Mouse (Mus musculus): ENCODE data around the gene Cdc42bpb. TPM values are rescaled to one million over a fixed set of nuclear protein-coding genes. Genes with fewer than 3 reads are reported as not detected.

Gene Cdc42bpb
- polyA plus RNA-seq, 1 experiment from 2014 or later, result 43.4 TPM

- H3K4me3 ChIP-seq (ENCODE audit: low read depth, low read length), result peak overlapping the region; percentile 96
- H3K9ac ChIP-seq (replicated peaks; ENCODE audit: low read depth, low read length), result peak overlapping the region; percentile 95; the same call in 1 of the 2 replicates
- WGBS, result 70% methylated on average over 12 of the region's 12 CpGs
- H3K9me3 ChIP-seq (ENCODE audit: control insufficient read depth, low read length), result no peaks in the 10 kb centered on the region
- H3K36me3 ChIP-seq (ENCODE audit: control insufficient read depth, insufficient read depth, low read length), result no peaks in the 10 kb centered on the region
- H3K27ac ChIP-seq (ENCODE audit: low read depth, low read length), result no peak overlapping the region
- no peak for ATAC-seq (ENCODE audit: low read depth)
- no peaks in the 10 kb centered on the region for H3K27me3 ChIP-seq (ENCODE audit: control insufficient read depth, insufficient read depth, low read length)
- peaks cover 25% of the 10 kb centered on the region; the same call in 1 of the 2 replicates for H3K4me1 ChIP-seq (ENCODE audit: control insufficient read depth, insufficient read depth, low read length)
- H3K4me2 ChIP-seq (ENCODE audit: low read depth, low read length), result peak overlapping the region; percentile 87
Measured at GRCm38 (mm10) chr12:111375559-111375958, 2.0 kb downstream of the Cdc42bpb start.

- no peak overlapping the region for H3K4me3 ChIP-seq (ENCODE audit: low read depth, low read length)
- no peak overlapping the region for H3K9ac ChIP-seq (replicated peaks; ENCODE audit: low read depth, low read length)
- no peaks in the 10 kb centered on the region for H3K36me3 ChIP-seq (ENCODE audit: control insufficient read depth, insufficient read depth, low read length)
- no peak for ATAC-seq (ENCODE audit: low read depth)
- H3K27ac ChIP-seq (ENCODE audit: low read depth, low read length), result no peak overlapping the region
- no peaks in the 10 kb centered on the region for H3K9me3 ChIP-seq (ENCODE audit: control insufficient read depth, low read length)
- H3K4me1 ChIP-seq (ENCODE audit: control insufficient read depth, insufficient read depth, low read length), result peaks cover 28% of the 10 kb centered on the region; the same call in 1 of the 2 replicates
- peak overlapping the region; percentile 87; the same call in 1 of the 2 replicates for H3K4me2 ChIP-seq (ENCODE audit: low read depth, low read length)
- H3K27me3 ChIP-seq (ENCODE audit: control insufficient read depth, insufficient read depth, low read length), result no peaks in the 10 kb centered on the region
- WGBS, result 81% methylated on average over 10 of the region's 10 CpGs
Measured at GRCm38 (mm10) chr12:111374727-111375126, 2.8 kb downstream of the Cdc42bpb start.

- Histone ChIP-seq H3K27me3 (ENCODE audit: control insufficient read depth, insufficient read depth, low read length) (no peaks in the 10 kb centered on the region), H3K4me3 (ENCODE audit: low read depth, low read length) (no peak overlapping the region), H3K36me3 (ENCODE audit: control insufficient read depth, insufficient read depth, low read length) (no peaks in the 10 kb centered on the region), H3K9me3 (ENCODE audit: control insufficient read depth, low read length) (no peaks in the 10 kb centered on the region), H3K4me1 (ENCODE audit: control insufficient read depth, insufficient read depth, low read length) (peaks cover 28% of the 10 kb centered on the region; the same call in 1 of the 2 replicates), H3K9ac (replicated peaks; ENCODE audit: low read depth, low read length) (no peak overlapping the region), H3K4me2 (ENCODE audit: low read depth, low read length) (no peak overlapping the region), H3K27ac (ENCODE audit: low read depth, low read length) (no peak overlapping the region)
- WGBS, result 66% methylated on average over 6 of the region's 6 CpGs
- ATAC-seq (ENCODE audit: low read depth), result no peak
Measured at GRCm38 (mm10) chr12:111373411-111373810, 4.1 kb downstream of the Cdc42bpb start.

- Histone ChIP-seq H3K36me3 (ENCODE audit: control insufficient read depth, insufficient read depth, low read length) (no peaks in the 10 kb centered on the region), H3K9ac (replicated peaks; ENCODE audit: low read depth, low read length) (no peak overlapping the region), H3K4me3 (ENCODE audit: low read depth, low read length) (no peak overlapping the region), H3K27ac (ENCODE audit: low read depth, low read length) (no peak overlapping the region), H3K4me2 (ENCODE audit: low read depth, low read length) (no peak overlapping the region), H3K9me3 (ENCODE audit: control insufficient read depth, low read length) (no peaks in the 10 kb centered on the region), H3K4me1 (ENCODE audit: control insufficient read depth, insufficient read depth, low read length) (peaks cover 28% of the 10 kb centered on the region; the same call in 1 of the 2 replicates), H3K27me3 (ENCODE audit: control insufficient read depth, insufficient read depth, low read length) (no peaks in the 10 kb centered on the region)
- ATAC-seq (ENCODE audit: low read depth), result no peak
- 86% methylated on average over 7 of the region's 7 CpGs for WGBS
Measured at GRCm38 (mm10) chr12:111371905-111372304, 5.6 kb downstream of the Cdc42bpb start.

- no peaks in the 10 kb centered on the region for H3K36me3 ChIP-seq (ENCODE audit: control insufficient read depth, insufficient read depth, low read length)
- H3K27me3 ChIP-seq (ENCODE audit: control insufficient read depth, insufficient read depth, low read length), result no peaks in the 10 kb centered on the region
- ATAC-seq (ENCODE audit: low read depth), result no peak
- H3K27ac ChIP-seq (ENCODE audit: low read depth, low read length), result no peak overlapping the region
- H3K9me3 ChIP-seq (ENCODE audit: control insufficient read depth, low read length), result no peaks in the 10 kb centered on the region
- no peak overlapping the region for H3K4me3 ChIP-seq (ENCODE audit: low read depth, low read length)
- WGBS, result 42% methylated on average over 4 of the region's 4 CpGs
- peaks cover 14% of the 10 kb centered on the region; the same call in 1 of the 2 replicates for H3K4me1 ChIP-seq (ENCODE audit: control insufficient read depth, insufficient read depth, low read length)
- no peak overlapping the region for H3K4me2 ChIP-seq (ENCODE audit: low read depth, low read length)
- H3K9ac ChIP-seq (replicated peaks; ENCODE audit: low read depth, low read length), result no peak overlapping the region
Measured at GRCm38 (mm10) chr12:111370249-111370648, 7.3 kb downstream of the Cdc42bpb start.

GRCm38 (mm10) chr12:111367065-111367464 lies 10.5 kb downstream of the Cdc42bpb start:
- WGBS, result 82% methylated on average over 7 of the region's 7 CpGs
- Histone ChIP-seq H3K4me3 (ENCODE audit: low read depth, low read length) (no peak overlapping the region), H3K9me3 (ENCODE audit: control insufficient read depth, low read length) (no peaks in the 10 kb centered on the region), H3K4me1 (ENCODE audit: control insufficient read depth, insufficient read depth, low read length) (peaks cover 6% of the 10 kb centered on the region; the same call in 1 of the 2 replicates), H3K27ac (ENCODE audit: low read depth, low read length) (no peak overlapping the region), H3K36me3 (ENCODE audit: control insufficient read depth, insufficient read depth, low read length) (no peaks in the 10 kb centered on the region), H3K9ac (replicated peaks; ENCODE audit: low read depth, low read length) (no peak overlapping the region), H3K4me2 (ENCODE audit: low read depth, low read length) (no peak overlapping the region), H3K27me3 (ENCODE audit: control insufficient read depth, insufficient read depth, low read length) (no peaks in the 10 kb centered on the region)
- ATAC-seq (ENCODE audit: low read depth), result no peak

GRCm38 (mm10) chr12:111364234-111364633 lies 13.3 kb downstream of the Cdc42bpb start:
- no peaks in the 10 kb centered on the region for H3K27me3 ChIP-seq (ENCODE audit: control insufficient read depth, insufficient read depth, low read length)
- no peaks in the 10 kb centered on the region for H3K9me3 ChIP-seq (ENCODE audit: control insufficient read depth, low read length)
- no peak overlapping the region for H3K27ac ChIP-seq (ENCODE audit: low read depth, low read length)
- no peaks in the 10 kb centered on the region for H3K36me3 ChIP-seq (ENCODE audit: control insufficient read depth, insufficient read depth, low read length)
- H3K4me2 ChIP-seq (ENCODE audit: low read depth, low read length), result no peak overlapping the region
- H3K4me3 ChIP-seq (ENCODE audit: low read depth, low read length), result no peak overlapping the region
- H3K9ac ChIP-seq (replicated peaks; ENCODE audit: low read depth, low read length), result no peak overlapping the region
- 92% methylated on average over 3 of the region's 3 CpGs for WGBS
- ATAC-seq (ENCODE audit: low read depth), result no peak
- H3K4me1 ChIP-seq (ENCODE audit: control insufficient read depth, insufficient read depth, low read length), result peaks cover 7% of the 10 kb centered on the region; the same call in 1 of the 2 replicates

GRCm38 (mm10) chr12:111361319-111362098 lies 16.0 kb downstream of the Cdc42bpb start:
- H3K27ac ChIP-seq (ENCODE audit: low read depth, low read length), result no peak overlapping the region
- H3K4me2 ChIP-seq (ENCODE audit: low read depth, low read length), result no peak overlapping the region
- 68% methylated on average over 14 of the region's 14 CpGs for WGBS
- no peaks in the 10 kb centered on the region for H3K27me3 ChIP-seq (ENCODE audit: control insufficient read depth, insufficient read depth, low read length)
- no peaks in the 10 kb centered on the region for H3K9me3 ChIP-seq (ENCODE audit: control insufficient read depth, low read length)
- no peak overlapping the region for H3K4me3 ChIP-seq (ENCODE audit: low read depth, low read length)
- H3K36me3 ChIP-seq (ENCODE audit: control insufficient read depth, insufficient read depth, low read length), result no peaks in the 10 kb centered on the region
- ATAC-seq (ENCODE audit: low read depth), result no peak
- H3K4me1 ChIP-seq (ENCODE audit: control insufficient read depth, insufficient read depth, low read length), result peaks cover 13% of the 10 kb centered on the region; the same call in 1 of the 2 replicates
- no peak overlapping the region for H3K9ac ChIP-seq (replicated peaks; ENCODE audit: low read depth, low read length)

GRCm38 (mm10) chr12:111360671-111361070 lies 16.8 kb downstream of the Cdc42bpb start:
- no peak for ATAC-seq (ENCODE audit: low read depth)
- H3K27me3 ChIP-seq (ENCODE audit: control insufficient read depth, insufficient read depth, low read length), result no peaks in the 10 kb centered on the region
- H3K4me2 ChIP-seq (ENCODE audit: low read depth, low read length), result no peak overlapping the region
- H3K27ac ChIP-seq (ENCODE audit: low read depth, low read length), result no peak overlapping the region
- H3K9ac ChIP-seq (replicated peaks; ENCODE audit: low read depth, low read length), result no peak overlapping the region
- no peaks in the 10 kb centered on the region for H3K36me3 ChIP-seq (ENCODE audit: control insufficient read depth, insufficient read depth, low read length)
- no peak overlapping the region for H3K4me3 ChIP-seq (ENCODE audit: low read depth, low read length)
- H3K9me3 ChIP-seq (ENCODE audit: control insufficient read depth, low read length), result no peaks in the 10 kb centered on the region
- H3K4me1 ChIP-seq (ENCODE audit: control insufficient read depth, insufficient read depth, low read length), result peaks cover 13% of the 10 kb centered on the region; the same call in 1 of the 2 replicates
- 82% methylated on average over 16 of the region's 16 CpGs for WGBS

Data from neural tube, embryonic 14.5 days (tissue).